Mouse (Mus musculus) myocyte (in vitro differentiated cells): ENCODE measurements around the gene Msh3. TPM values are rescaled to one million over a fixed set of nuclear protein-coding genes. Genes with fewer than 3 reads are reported as not detected.

Experiments
- H3K27me3 ChIP-seq: one replicate; pipeline ENCODE4 v1.6.1; 2011; ENCODE audit not compliant: control insufficient read depth, insufficient read depth, insufficient read length
- H3K36me3 ChIP-seq: one replicate; pipeline ENCODE4 v1.6.1; 2011; ENCODE audit not compliant: control insufficient read depth, insufficient read depth
- H3K4me2 ChIP-seq: one replicate; pipeline ENCODE4 v1.6.1; 2011; ENCODE audit warnings: low read depth, control low read depth
- H3K4me3 ChIP-seq: one replicate; pipeline ENCODE4 v1.5.1; 2011; ENCODE audit warnings: mild to moderate bottlenecking, control low read depth, moderate library complexity
- H3K79me2 ChIP-seq: one replicate; pipeline ENCODE4 v1.6.1; 2011; ENCODE audit not compliant: control insufficient read depth, insufficient read depth
- H3ac ChIP-seq: one replicate; pipeline ENCODE4 v1.6.1; 2011; ENCODE audit not compliant: control insufficient read depth, insufficient read length
- CEBPB ChIP-seq: IDR thresholded peaks from 2 replicates; pipeline ENCODE4 v1.6.1; 2011; ENCODE audit warnings: mild to moderate bottlenecking, moderate library complexity; ENCODE audit not compliant: poor library complexity, insufficient read depth, severe bottlenecking
- E2F4 ChIP-seq: IDR thresholded peaks from one replicate; pipeline ENCODE4 v1.6.1; 2011; ENCODE audit warnings: mild to moderate bottlenecking, control low read depth, moderate library complexity; ENCODE audit not compliant: insufficient read depth
- MAX ChIP-seq: IDR thresholded peaks from one replicate; pipeline ENCODE4 v1.6.1; 2011; ENCODE audit warnings: low read depth, mild to moderate bottlenecking, control low read depth
- MYOD1 ChIP-seq, 3 experiments: IDR thresholded peaks; one replicate each; pipeline ENCODE4 v1.6.1; 2011; ENCODE audit warnings: control low read depth in 2 of 3, low read depth in 2 of 3, mild to moderate bottlenecking in 2 of 3, moderate library complexity in 1 of 3; ENCODE audit not compliant: insufficient read length in 2 of 3, control insufficient read depth in 1 of 3
- MYOG ChIP-seq, 3 experiments: IDR thresholded peaks; one replicate each; pipeline ENCODE4 v1.6.1; 2011; ENCODE audit warnings: control low read depth in 2 of 3, low read depth in 2 of 3, mild to moderate bottlenecking in 2 of 3; ENCODE audit not compliant: insufficient read length in 2 of 3, control insufficient read depth in 1 of 3, insufficient read depth in 1 of 3
- POLR2A ChIP-seq: IDR thresholded peaks from one replicate; pipeline ENCODE4 v1.6.1; 2011; ENCODE audit warnings: low read depth, mild to moderate bottlenecking, control low read depth, moderate library complexity; ENCODE audit not compliant: insufficient read length
- POLR2AphosphoS2 ChIP-seq: IDR thresholded peaks from one replicate; pipeline ENCODE4 v1.6.1; 2011; ENCODE audit warnings: low read depth, control low read depth; ENCODE audit not compliant: insufficient read length
- REST ChIP-seq: IDR thresholded peaks from one replicate; pipeline ENCODE4 v1.6.1; 2011; ENCODE audit warnings: mild to moderate bottlenecking, control low read depth, moderate library complexity; ENCODE audit not compliant: insufficient read depth, insufficient read length
- SRF ChIP-seq: IDR thresholded peaks from one replicate; pipeline ENCODE4 v1.6.1; 2011; ENCODE audit warnings: low read depth; ENCODE audit not compliant: control insufficient read depth, insufficient read length
- TCF12 ChIP-seq: IDR thresholded peaks from one replicate; pipeline ENCODE4 v1.6.1; 2011; ENCODE audit warnings: mild to moderate bottlenecking, control low read depth; ENCODE audit not compliant: poor library complexity, insufficient read depth, severe bottlenecking
- TCF3 ChIP-seq: IDR thresholded peaks from one replicate; pipeline ENCODE4 v1.6.1; 2011; ENCODE audit warnings: low read depth, control low read depth; ENCODE audit not compliant: insufficient read length
- USF1 ChIP-seq: IDR thresholded peaks from one replicate; pipeline ENCODE4 v1.6.1; 2011; ENCODE audit warnings: low read depth, mild to moderate bottlenecking, control low read depth, moderate library complexity
- polyA plus RNA-seq: library from polyadenylated mRNA; unstranded; fragments of >200 nt; fragmentation: generic; extraction: Trizol; gene quantifications from one replicate; pipeline ENCODE4 v1.2.1, GENCODE M21; 2012; ENCODE audit warnings: missing spikeins

Gene Msh3
- polyA plus RNA-seq, 1 experiment = 2.5 TPM

GRCm38 (mm10) chr13:92274274-92275198 is 80.3 kb downstream of the Msh3 start:
- Histone ChIP-seq H3K27me3 (no peaks in the 10 kb centered on the region), H3ac (no peak overlapping the region), H3K4me3 (no peak overlapping the region), H3K36me3 (no peaks in the 10 kb centered on the region), H3K79me2 (no peaks in the 10 kb centered on the region), H3K4me2 (peak overlapping the region; percentile 8)
- TF ChIP-seq CEBPB = no peak
- TF ChIP-seq MAX = no peak
- no peak for TF ChIP-seq TCF12
- TF ChIP-seq SRF = no peak
- TF ChIP-seq MYOG (IDR thresholded peaks at IDR 0.05; ENCODE audit: control insufficient read depth in 1 of 3, insufficient read depth in 1 of 3, insufficient read length in 2 of 3, low read depth in 2 of 3) = no peak
- no peak for TF ChIP-seq TCF3
- no peak for TF ChIP-seq MYOD1 (IDR thresholded peaks at IDR 0.05; ENCODE audit: control insufficient read depth in 1 of 3, insufficient read length in 2 of 3, low read depth in 2 of 3)
- TF ChIP-seq POLR2A = no peak
- TF ChIP-seq POLR2AphosphoS2 = no peak
- no peak for TF ChIP-seq USF1

DNA sequence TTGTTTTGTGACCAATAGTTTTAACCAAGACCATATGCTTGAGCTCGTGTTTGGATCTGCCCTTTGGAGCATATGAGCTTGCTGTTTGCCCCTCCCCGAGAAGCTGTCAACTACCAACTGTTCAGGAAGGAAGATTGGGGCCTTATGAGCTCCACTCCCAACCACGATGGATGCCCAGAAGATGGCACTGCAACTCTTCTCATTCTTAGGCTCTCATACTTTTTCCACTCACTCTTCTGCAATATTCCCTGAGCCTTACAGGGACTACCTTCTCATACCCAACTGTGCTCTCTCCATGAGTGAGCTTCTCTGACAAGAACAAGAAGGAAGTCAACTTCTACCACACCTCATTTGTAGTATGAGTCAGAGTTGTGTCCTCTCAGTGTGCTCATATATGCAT is 87.7 kb downstream of the Msh3 start:
- Histone ChIP-seq H3K4me2 (no peak overlapping the region), H3K27me3 (no peaks in the 10 kb centered on the region), H3ac (no peak overlapping the region), H3K4me3 (no peak overlapping the region), H3K36me3 (no peaks in the 10 kb centered on the region), H3K79me2 (no peaks in the 10 kb centered on the region)
- TF ChIP-seq USF1 = no peak
- no peak for TF ChIP-seq SRF
- no peak for TF ChIP-seq REST
- TF ChIP-seq CEBPB = no peak
- TF ChIP-seq E2F4 = no peak
- no peak for TF ChIP-seq MAX
- TF ChIP-seq MYOG (IDR thresholded peaks at IDR 0.05; ENCODE audit: control insufficient read depth in 1 of 3, insufficient read depth in 1 of 3, insufficient read length in 2 of 3, low read depth in 2 of 3) = no peak
- TF ChIP-seq POLR2A = no peak
- TF ChIP-seq TCF3 = no peak
- no peak for TF ChIP-seq TCF12
- no peak for TF ChIP-seq MYOD1 (IDR thresholded peaks at IDR 0.05; ENCODE audit: control insufficient read depth in 1 of 3, insufficient read length in 2 of 3, low read depth in 2 of 3)
- no peak for TF ChIP-seq POLR2AphosphoS2

GRCm38 (mm10) chr13:92263566-92263965 is 91.2 kb downstream of the Msh3 start:
- no peak for TF ChIP-seq MAX
- no peak for TF ChIP-seq E2F4
- no peak for TF ChIP-seq POLR2A
- TF ChIP-seq USF1 = no peak
- TF ChIP-seq SRF = no peak
- no peak for TF ChIP-seq MYOG (IDR thresholded peaks at IDR 0.05; ENCODE audit: control insufficient read depth in 1 of 3, insufficient read depth in 1 of 3, insufficient read length in 2 of 3, low read depth in 2 of 3)
- TF ChIP-seq TCF12 = no peak
- no peak for TF ChIP-seq CEBPB
- TF ChIP-seq POLR2AphosphoS2 = no peak
- Histone ChIP-seq H3K27me3 (no peaks in the 10 kb centered on the region), H3K4me2 (no peak overlapping the region), H3K79me2 (no peaks in the 10 kb centered on the region), H3ac (no peak overlapping the region), H3K36me3 (no peaks in the 10 kb centered on the region), H3K4me3 (no peak overlapping the region)

- H3K4me2 ChIP-seq = no peak overlapping the region
- H3ac ChIP-seq = no peak overlapping the region
- H3K27me3 ChIP-seq = no peaks in the 10 kb centered on the region
- no peaks in the 10 kb centered on the region for H3K36me3 ChIP-seq
- no peak for TF ChIP-seq CEBPB
- no peak for TF ChIP-seq USF1
- TF ChIP-seq TCF12 = no peak
- no peak for TF ChIP-seq E2F4
- TF ChIP-seq MAX = no peak
- no peak for TF ChIP-seq MYOG (IDR thresholded peaks at IDR 0.05; ENCODE audit: control insufficient read depth in 1 of 3, insufficient read depth in 1 of 3, insufficient read length in 2 of 3, low read depth in 2 of 3)
- no peak for TF ChIP-seq TCF3
- no peak for TF ChIP-seq MYOD1 (IDR thresholded peaks at IDR 0.05; ENCODE audit: control insufficient read depth in 1 of 3, insufficient read length in 2 of 3, low read depth in 2 of 3)
- TF ChIP-seq SRF = no peak
- no peak for TF ChIP-seq REST
- TF ChIP-seq POLR2AphosphoS2 = no peak
- TF ChIP-seq POLR2A = no peak
- H3K4me3 ChIP-seq = no peak overlapping the region
- H3K79me2 ChIP-seq = no peaks in the 10 kb centered on the region
These were observed 93.5 kb downstream of the Msh3 start for GRCm38 (mm10) chr13:92261329-92261728.
